Mouse (Mus musculus) thymus, adult 2 months (tissue): ENCODE results near the gene Cyp2c68. TPM values are rescaled to one million over a fixed set of nuclear protein-coding genes. Genes with fewer than 3 reads are reported as not detected.
"Not testable (repeated sequence)": the region's sequence is repeated elsewhere in the genome, so short reads cannot be mapped to it uniquely, and the experiment has no call there.

ENCODE experiments used
- DNase-seq: peaks from one replicate; pipeline ENCODE4 v3.0.0; 2021
- H3K27ac ChIP-seq: fragments of 200-500 bp; 2 replicates; pipeline ENCODE4 v1.5.1; 2012; ENCODE audit warnings: low read length, control low read depth; ENCODE audit not compliant: control insufficient read depth, insufficient read depth
- H3K27me3 ChIP-seq: fragments of 200-500 bp; 2 replicates; pipeline ENCODE4 v1.6.1; 2012; ENCODE audit warnings: mild to moderate bottlenecking, low read length, moderate library complexity, mixed read lengths; ENCODE audit not compliant: control insufficient read depth, insufficient read depth
- H3K36me3 ChIP-seq: fragments of 200-500 bp; 2 replicates; pipeline ENCODE4 v1.6.1; 2012; ENCODE audit warnings: mild to moderate bottlenecking, low read length, moderate library complexity; ENCODE audit not compliant: control insufficient read depth, insufficient read depth
- H3K4me1 ChIP-seq: fragments of 200-500 bp; replicated peaks from 2 replicates; pipeline ENCODE4 v1.6.1; 2012; ENCODE audit warnings: low read length; ENCODE audit not compliant: control insufficient read depth, insufficient read depth
- H3K4me3 ChIP-seq: fragments of 200-500 bp; 2 replicates; pipeline ENCODE4 v1.5.1; 2012; ENCODE audit warnings: mild to moderate bottlenecking, low read length, control low read depth, moderate library complexity; ENCODE audit not compliant: control insufficient read depth, insufficient read depth
- CTCF ChIP-seq: fragments of 200-500 bp; IDR thresholded peaks from 2 replicates; pipeline ENCODE4 v1.5.1; 2012; ENCODE audit warnings: mild to moderate bottlenecking, control low read depth, low read length, moderate library complexity, borderline replicate concordance; ENCODE audit not compliant: control insufficient read depth, poor library complexity, insufficient read depth; ENCODE audit errors: extremely low read depth
- POLR2A ChIP-seq: fragments of 200-500 bp; IDR thresholded peaks from 2 replicates; pipeline ENCODE4 v1.6.1; 2012; ENCODE audit warnings: mild to moderate bottlenecking, low read length, control low read depth, moderate library complexity; ENCODE audit not compliant: control insufficient read depth, poor library complexity, insufficient read depth; ENCODE audit errors: extremely low read depth
- WGBS: fragments of 180-500 bp; shearing (Covaris S2); methylation state at CpG from one replicate; pipeline ENCODE4 v1.1.7; 2018; 5-methylcytosine and 5-hydroxymethylcytosine counted together
- polyA plus RNA-seq: library from polyadenylated mRNA; depleted of rRNA; stranded (reverse); fragments of >200 nt; gene quantifications from 2 replicates; pipeline ENCODE4 v1.2.3, GENCODE M21; 2012; rRNA removed

The Cyp2c68 gene
- polyA plus RNA-seq, 1 experiment: not detected

DNA sequence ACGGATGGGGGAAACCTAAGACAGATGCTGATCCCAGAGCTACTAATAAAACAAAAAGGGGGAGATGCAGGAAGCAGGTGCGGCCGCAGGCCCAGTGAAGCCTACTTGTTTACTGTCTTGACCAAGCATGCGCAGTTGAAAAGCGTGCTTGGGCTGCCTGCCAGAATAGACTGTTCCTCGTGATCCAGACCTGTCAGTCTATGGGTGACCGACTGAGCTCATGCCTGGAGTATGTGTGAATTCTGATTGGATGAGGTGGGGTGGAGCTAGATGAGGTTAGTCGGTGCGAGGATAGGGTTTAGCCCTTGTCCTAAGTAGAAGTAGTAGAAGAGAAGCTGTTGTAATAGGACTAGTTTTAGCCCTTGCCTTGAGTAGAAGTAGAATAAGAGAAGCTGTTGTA is 93.3 kb downstream of the Cyp2c68 start:
- WGBS: 96% methylated on average over 9 of the region's 9 CpGs

DNA sequence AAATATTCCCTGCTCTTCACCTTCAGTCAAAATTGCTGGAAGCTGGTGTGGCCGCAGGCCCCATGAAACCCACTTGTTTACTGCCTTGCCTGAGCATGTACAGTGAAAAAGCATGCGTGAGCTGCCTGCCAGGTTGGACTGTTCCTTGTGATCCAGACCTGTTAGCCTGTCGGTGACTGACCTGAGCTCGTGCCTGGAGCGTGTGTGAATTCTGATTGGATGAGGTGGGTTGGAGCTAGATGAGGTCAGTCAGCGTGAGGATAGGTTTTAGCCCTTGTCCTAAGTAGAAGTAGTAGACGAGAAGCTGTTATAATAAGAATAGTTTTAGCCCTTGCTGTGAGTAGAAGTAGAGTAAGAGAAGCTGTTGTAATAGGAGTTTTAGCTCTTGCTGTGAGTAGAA is 96.3 kb downstream of the Cyp2c68 start:
- 91% methylated on average over 7 of the region's 7 CpGs for WGBS
- not testable (repeated sequence) for H3K27ac ChIP-seq

More for the DNA sequence above, 93.3 kb downstream of the Cyp2c68 start:
- H3K36me3 ChIP-seq: no peaks in the 10 kb centered on the region
- no peak overlapping the region for H3K4me3 ChIP-seq
- no peaks in the 10 kb centered on the region for H3K27me3 ChIP-seq
- H3K27ac ChIP-seq: no peak overlapping the region
- TF ChIP-seq CTCF (no peak), POLR2A (no peak)
- DNase-seq: no peak
- no peaks in the 10 kb centered on the region for H3K4me1 ChIP-seq

More for the DNA sequence above, 96.3 kb downstream of the Cyp2c68 start:
- H3K36me3 ChIP-seq, H3K27me3 ChIP-seq, H3K4me3 ChIP-seq, DNase-seq, H3K4me1 ChIP-seq: not testable (repeated sequence)

Other genes starting within 250 kb of the Cyp2c68 start
- 0.07 and 0.23 TPM in 2 replicates for gene Cyp2c39, start 230.2 kb downstream of the Cyp2c68 start, polyA plus RNA-seq
- 0.14 TPM in 1 of 2 replicates, not detected in the other for gene Cyp2c67, start 92.0 kb downstream of the Cyp2c68 start, polyA plus RNA-seq
- gene Cyp2c40, start 71.8 kb upstream of the Cyp2c68 start, polyA plus RNA-seq: 0.70 TPM in 1 of 2 replicates, not detected in the other
- gene Cyp2c69, start 145.7 kb upstream of the Cyp2c68 start, polyA plus RNA-seq: 0.43 TPM in 1 of 2 replicates, not detected in the other